Mouse (Mus musculus) kidney, adult 2 months (tissue): ENCODE measurements at regions not wholly inside any gene's neighbourhood (a gene's known extent, or its start where the extent isn't known, plus 50 kb on each side); places are given as distances from the start of the nearest gene placed in this dataset.

Experiments used
- CTCF ChIP-seq: fragments of 200-500 bp; conservative IDR thresholded peaks from 2 replicates; pipeline ENCODE4 v1.5.1; 2011; ENCODE audit warnings: low read depth, mild to moderate bottlenecking, control low read depth, low read length, moderate library complexity, mixed read lengths; ENCODE audit not compliant: insufficient read depth, insufficient read length
- POLR2A ChIP-seq: fragments of 200-500 bp; IDR thresholded peaks from one replicate; pipeline ENCODE4 v1.6.1; 2011; ENCODE audit warnings: low read depth, low read length, control low read depth

DNA sequence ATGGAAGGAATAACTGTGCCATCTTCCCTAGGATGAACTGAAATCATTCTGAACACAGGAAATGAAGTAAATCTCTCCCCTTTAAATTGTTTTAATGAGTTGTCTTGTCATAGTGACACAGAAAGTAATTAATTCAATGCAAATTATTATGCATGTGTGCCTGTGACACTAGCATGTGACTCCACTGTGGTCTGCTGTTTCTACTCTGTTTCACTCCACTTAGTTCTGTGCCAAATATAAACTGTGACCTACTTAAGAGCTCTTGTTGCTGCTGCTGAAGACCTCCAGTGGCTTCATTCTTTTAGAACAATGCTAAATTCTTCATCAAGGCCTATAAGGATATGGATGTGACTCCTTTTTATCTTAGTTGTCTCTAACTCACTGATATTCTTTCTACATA is 431.8 kb upstream of the Npsr1 start:
- TF ChIP-seq POLR2A (no peak), CTCF (no peak)
